Mouse (Mus musculus) kidney, embryonic 16.5 days (tissue): Measurements from ENCODE around the gene Gm4737. TPM values are rescaled to one million over a fixed set of nuclear protein-coding genes. Genes with fewer than 3 reads are reported as not detected.

Experiments used
- ATAC-seq: fragments of 200-750 bp; cut with Nextera tagmentation; 2 replicates; pipeline ENCODE4 v1.8.0; 2017; ENCODE audit warnings: moderate TSS enrichment; ENCODE audit not compliant: low FRiP score, low TSS enrichment
- H3K27ac ChIP-seq: fragments of 300-500 bp; sonication (generic); 2 replicates; pipeline ENCODE4 v1.5.1; 2014; ENCODE audit warnings: low read length
- H3K27me3 ChIP-seq: fragments of 300-500 bp; sonication (generic); 2 replicates; pipeline ENCODE4 v1.6.1; 2014; ENCODE audit warnings: low read length, control low read depth, mixed read lengths; ENCODE audit not compliant: insufficient read depth
- H3K36me3 ChIP-seq: fragments of 300-500 bp; sonication (generic); 2 replicates; pipeline ENCODE4 v1.6.1; 2014; ENCODE audit warnings: low read length, control low read depth, mixed read lengths; ENCODE audit not compliant: insufficient read depth
- H3K4me1 ChIP-seq: fragments of 300-500 bp; sonication (generic); 2 replicates; pipeline ENCODE4 v1.6.1; 2014; ENCODE audit warnings: low read length, control low read depth, mixed read lengths; ENCODE audit not compliant: insufficient read depth
- H3K4me2 ChIP-seq: fragments of 300-500 bp; sonication (generic); replicated peaks from 2 replicates; pipeline ENCODE4 v1.6.1; 2014; ENCODE audit warnings: low read depth, low read length
- H3K4me3 ChIP-seq: fragments of 300-500 bp; sonication (generic); 2 replicates; pipeline ENCODE4 v1.5.1; 2014; ENCODE audit warnings: mild to moderate bottlenecking, low read length
- H3K9ac ChIP-seq: fragments of 300-500 bp; sonication (generic); replicated peaks from 2 replicates; pipeline ENCODE4 v1.6.1; 2014; ENCODE audit warnings: low read length
- H3K9me3 ChIP-seq: fragments of 300-500 bp; sonication (generic); 2 replicates; pipeline ENCODE4 v1.6.1; 2016; ENCODE audit warnings: low read length, control low read depth
- WGBS: fragments of 180-500 bp; shearing (Covaris S2); extraction: QIAGEN DNeasy Blood & Tissue Kit; methylation state at CpG from one replicate; pipeline ENCODE4 v1.1.7; 2014; 5-methylcytosine and 5-hydroxymethylcytosine counted together
- polyA plus RNA-seq: library from polyadenylated mRNA; unstranded; fragments of >200 nt; fragmentation: Nextera tagmentation; extraction: Ambion mirVana; gene quantifications from 2 replicates; pipeline ENCODE4 v1.2.1, GENCODE M21; 2015

Gene Gm4737
- polyA plus RNA-seq, 1 experiment from 2014 or later, result 2.4 TPM

GRCm38 (mm10) chr16:46122238-46122637 is 32.6 kb downstream of the Gm4737 start:
- Histone ChIP-seq H3K9ac (no peak overlapping the region), H3K27ac (no peak overlapping the region), H3K4me3 (no peak overlapping the region), H3K36me3 (no peaks in the 10 kb centered on the region), H3K27me3 (no peaks in the 10 kb centered on the region), H3K4me2 (no peak overlapping the region), H3K4me1 (no peaks in the 10 kb centered on the region), H3K9me3 (no peaks in the 10 kb centered on the region)
- peak; percentile 42; the same call in 1 of the 2 replicates for ATAC-seq

GRCm38 (mm10) chr16:46121420-46121819 is 33.5 kb downstream of the Gm4737 start:
- Histone ChIP-seq H3K4me3 (no peak overlapping the region), H3K36me3 (no peaks in the 10 kb centered on the region), H3K27me3 (no peaks in the 10 kb centered on the region), H3K4me1 (no peaks in the 10 kb centered on the region), H3K9me3 (no peaks in the 10 kb centered on the region), H3K27ac (no peak overlapping the region), H3K9ac (no peak overlapping the region), H3K4me2 (no peak overlapping the region)
- WGBS, result 37% methylated on average over 2 of the region's 2 CpGs
- peak; percentile 63; the same call in 1 of the 2 replicates for ATAC-seq

- H3K4me1 ChIP-seq, result no peaks in the 10 kb centered on the region
- no peaks in the 10 kb centered on the region for H3K36me3 ChIP-seq
- no peaks in the 10 kb centered on the region for H3K27me3 ChIP-seq
- H3K27ac ChIP-seq, result no peak overlapping the region
- ATAC-seq, result no peak
- no peak overlapping the region for H3K4me3 ChIP-seq
- no peaks in the 10 kb centered on the region for H3K9me3 ChIP-seq
- H3K4me2 ChIP-seq, result no peak overlapping the region
- no peak overlapping the region for H3K9ac ChIP-seq
- WGBS, result 38% methylated on average over 3 of the region's 3 CpGs
Measured at GRCm38 (mm10) chr16:46120607-46121006, 34.3 kb downstream of the Gm4737 start.

GRCm38 (mm10) chr16:46120020-46120419 is 34.9 kb downstream of the Gm4737 start, which contains the start of gene Cd96:
TSS of gene Cd96 (minus strand) at chr16:46120251.
- Histone ChIP-seq H3K4me1 (no peaks in the 10 kb centered on the region), H3K36me3 (no peaks in the 10 kb centered on the region), H3K27me3 (no peaks in the 10 kb centered on the region), H3K27ac (no peak within 1 kb of the TSS), H3K9ac (no peak within 1 kb of the TSS), H3K4me3 (no peak within 1 kb of the TSS), H3K9me3 (no peaks in the 10 kb centered on the region), H3K4me2 (no peak within 1 kb of the TSS)
- ATAC-seq, result no peak
- 81% methylated on average over 10 of the region's 10 CpGs for WGBS

GRCm38 (mm10) chr16:46117645-46118044 is 37.2 kb downstream of the Gm4737 start:
- Histone ChIP-seq H3K4me3 (no peak overlapping the region), H3K4me1 (no peaks in the 10 kb centered on the region), H3K9ac (no peak overlapping the region), H3K27ac (no peak overlapping the region), H3K9me3 (no peaks in the 10 kb centered on the region), H3K4me2 (no peak overlapping the region), H3K27me3 (no peaks in the 10 kb centered on the region), H3K36me3 (no peaks in the 10 kb centered on the region)
- WGBS, result 90% methylated on average over 3 of the region's 3 CpGs
- no peak for ATAC-seq

GRCm38 (mm10) chr16:46114727-46115126 is 40.1 kb downstream of the Gm4737 start:
- ATAC-seq, result no peak

GRCm38 (mm10) chr16:46109536-46109935 is 45.3 kb downstream of the Gm4737 start:
- Histone ChIP-seq H3K9me3 (no peaks in the 10 kb centered on the region), H3K4me2 (no peak overlapping the region), H3K36me3 (no peaks in the 10 kb centered on the region), H3K9ac (no peak overlapping the region), H3K4me1 (no peaks in the 10 kb centered on the region), H3K4me3 (no peak overlapping the region), H3K27ac (no peak overlapping the region), H3K27me3 (no peaks in the 10 kb centered on the region)
- ATAC-seq, result no peak
- WGBS, result 72% methylated on average over 8 of the region's 8 CpGs

More at GRCm38 (mm10) chr16:46114727-46115126, 40.1 kb downstream of the Gm4737 start:
- no peaks in the 10 kb centered on the region for H3K27me3 ChIP-seq
- no peaks in the 10 kb centered on the region for H3K9me3 ChIP-seq
- no peak overlapping the region for H3K4me2 ChIP-seq
- H3K36me3 ChIP-seq, result no peaks in the 10 kb centered on the region
- no peak overlapping the region for H3K4me3 ChIP-seq
- H3K27ac ChIP-seq, result no peak overlapping the region
- 71% methylated on average over 2 of the region's 2 CpGs for WGBS
- H3K9ac ChIP-seq, result no peak overlapping the region
- H3K4me1 ChIP-seq, result no peaks in the 10 kb centered on the region

GRCm38 (mm10) chr16:46107431-46107830 is 47.4 kb downstream of the Gm4737 start:
- no peaks in the 10 kb centered on the region for H3K9me3 ChIP-seq
- no peak overlapping the region for H3K9ac ChIP-seq
- no peaks in the 10 kb centered on the region for H3K4me1 ChIP-seq
- H3K27ac ChIP-seq, result no peak overlapping the region
- WGBS, result 83% methylated on average over 4 of the region's 4 CpGs
- no peak overlapping the region for H3K4me3 ChIP-seq
- no peaks in the 10 kb centered on the region for H3K36me3 ChIP-seq
- ATAC-seq, result no peak
- no peaks in the 10 kb centered on the region for H3K27me3 ChIP-seq
- no peak overlapping the region for H3K4me2 ChIP-seq

- Histone ChIP-seq H3K9ac (no peak overlapping the region), H3K4me1 (no peaks in the 10 kb centered on the region), H3K27ac (no peak overlapping the region), H3K27me3 (no peaks in the 10 kb centered on the region), H3K9me3 (no peaks in the 10 kb centered on the region), H3K36me3 (no peaks in the 10 kb centered on the region), H3K4me2 (no peak overlapping the region), H3K4me3 (no peak overlapping the region)
- 82% methylated on average over 9 of the region's 9 CpGs for WGBS
- no peak for ATAC-seq
Measured at GRCm38 (mm10) chr16:46104491-46104890, 50.4 kb downstream of the Gm4737 start.
